Mouse (Mus musculus): ENCODE data around the gene Bgn.

- TF ChIP-seq CTCF (IDR thresholded peaks at IDR 0.05; ENCODE audit: low read depth, low read length) (no peak), POLR2A (IDR thresholded peaks at IDR 0.05; ENCODE audit: borderline replicate concordance, low read depth, low read length) (no peak)
Measured at GRCm38 (mm10) chrX:73479656-73480055, 3.7 kb upstream of the Bgn start.

All from bone marrow macrophage, adult 2 months (primary cell).